Mouse (Mus musculus): Measurements from ENCODE around the gene Fam229a. TPM values are rescaled to one million over a fixed set of nuclear protein-coding genes. Genes with fewer than 3 reads are reported as not detected.

Fam229a gene
- polyA plus RNA-seq, 1 experiment from 2014 or later, result 0.88 TPM

DNA sequence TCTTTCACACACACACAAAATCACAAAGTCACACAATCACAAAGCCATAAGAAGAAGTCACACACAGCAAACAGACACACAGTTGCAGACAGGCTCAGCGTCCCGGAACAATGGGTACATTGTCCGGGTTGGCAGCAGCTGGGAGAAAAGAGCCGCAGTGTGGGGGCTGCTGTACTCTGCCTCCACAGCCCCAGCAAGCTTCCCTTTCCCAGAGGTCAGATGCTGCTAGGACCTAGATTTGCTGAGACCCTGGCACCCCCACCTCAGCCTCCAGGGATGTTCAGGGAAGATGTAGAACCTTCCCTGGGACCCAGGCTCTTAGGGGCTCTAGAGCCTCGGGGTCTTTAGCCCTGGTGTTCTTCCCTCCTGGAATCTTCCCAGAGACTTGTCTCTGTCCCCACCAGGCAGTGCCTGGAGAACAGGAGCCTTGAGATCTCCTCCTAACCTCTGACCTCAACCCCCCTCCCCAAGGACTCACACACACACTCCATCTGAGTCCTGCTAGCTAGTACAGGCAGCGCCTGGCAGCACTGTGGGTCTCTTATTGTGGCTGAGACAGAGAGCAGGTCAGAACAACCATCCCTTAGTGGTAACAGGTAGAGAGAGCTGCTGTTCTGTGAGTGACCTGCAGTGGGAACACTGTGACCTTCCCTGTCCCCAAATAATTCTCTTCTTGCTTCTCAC is 20.6 kb downstream of the Fam229a start:
- no peak overlapping the region for H3K4me2 ChIP-seq (ENCODE audit: low read depth, low read length)
- peaks cover 1% of the 10 kb centered on the region for H3K36me3 ChIP-seq (replicated peaks; ENCODE audit: insufficient read depth, low read length)
- H3K4me3 ChIP-seq (ENCODE audit: low read depth, low read length), result no peak overlapping the region
- H3K9ac ChIP-seq (replicated peaks), result no peak overlapping the region
- peaks cover 8% of the 10 kb centered on the region; the same call in 1 of the 2 replicates for H3K27me3 ChIP-seq (ENCODE audit: insufficient read depth, low read length)
- TF ChIP-seq CTCF (IDR thresholded peaks at IDR 0.05; ENCODE audit: low read depth) (no peak), EP300 (IDR thresholded peaks at IDR 0.05; ENCODE audit: low read depth) (no peak)
- ATAC-seq, result no peak
- 69% methylated on average over 6 of the region's 6 CpGs for WGBS (ENCODE audit: insufficient replicate concordance)
- no peak for DNase-seq
- H3K4me1 ChIP-seq (ENCODE audit: insufficient read depth), result peaks cover 19% of the 10 kb centered on the region
- no peak overlapping the region for H3K27ac ChIP-seq (ENCODE audit: low read depth)
- H3K9me3 ChIP-seq (ENCODE audit: low read length), result no peaks in the 10 kb centered on the region

DNA sequence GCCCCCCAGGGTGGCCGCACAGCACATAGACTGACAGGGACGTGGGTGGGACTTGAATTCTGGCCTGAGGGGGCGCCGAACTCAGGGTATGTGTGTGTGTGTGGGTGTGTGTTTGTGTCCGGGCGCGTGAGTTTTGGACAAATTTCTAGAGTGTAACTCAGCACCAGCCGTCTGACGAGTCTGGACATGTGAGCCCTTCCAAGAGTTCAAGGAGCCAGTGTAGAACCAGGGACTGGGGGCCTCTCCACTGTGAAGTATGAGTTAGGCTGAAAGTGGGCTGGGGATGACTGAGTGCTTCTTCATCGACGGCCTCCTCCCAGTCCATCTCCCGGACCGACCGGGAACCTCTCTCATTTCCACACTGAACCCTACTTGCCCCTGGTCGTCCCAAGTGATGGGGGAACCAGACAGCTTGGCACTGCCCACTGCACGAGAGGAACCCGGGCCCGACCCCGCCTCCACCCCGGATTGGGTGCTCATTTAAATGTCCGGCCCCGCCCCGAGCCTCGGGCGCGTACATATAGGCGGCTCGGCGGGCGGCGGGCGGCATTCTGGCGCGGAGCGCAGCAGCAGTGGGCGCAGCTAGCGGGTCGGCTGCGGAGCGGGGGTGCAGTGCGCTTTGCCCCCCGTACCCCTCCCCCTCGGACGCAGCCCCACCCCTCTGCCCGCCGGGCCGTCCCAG is 22.2 kb downstream of the Fam229a start, which contains the start of gene Marcksl1:
Gene Marcksl1 (plus strand): TSS at position 496 of the 682 bp plus-strand sequence.
- Histone ChIP-seq H3K36me3 (replicated peaks; ENCODE audit: insufficient read depth, low read length) (peaks cover 13% of the 10 kb centered on the region), H3K9me3 (ENCODE audit: low read length) (no peaks in the 10 kb centered on the region), H3K27ac (ENCODE audit: low read depth) (peak within 1 kb of the TSS; percentile 75), H3K4me1 (ENCODE audit: insufficient read depth) (peaks cover 16% of the 10 kb centered on the region), H3K4me3 (ENCODE audit: low read depth, low read length) (peak within 1 kb of the TSS; percentile 76), H3K4me2 (ENCODE audit: low read depth, low read length) (peak within 1 kb of the TSS; percentile 94), H3K9ac (replicated peaks) (peak within 1 kb of the TSS; percentile 82), H3K27me3 (ENCODE audit: insufficient read depth, low read length) (peaks cover 8% of the 10 kb centered on the region; the same call in 1 of the 2 replicates)
- DNase-seq (peak; percentile 90), ATAC-seq (peak; percentile 80)
- WGBS (ENCODE audit: insufficient replicate concordance), result 6% methylated on average over 46 of the region's 47 CpGs
- TF ChIP-seq EP300 (IDR thresholded peaks at IDR 0.05; ENCODE audit: low read depth) (no peak), CTCF (IDR thresholded peaks at IDR 0.05; ENCODE audit: low read depth) (no peak)

DNA sequence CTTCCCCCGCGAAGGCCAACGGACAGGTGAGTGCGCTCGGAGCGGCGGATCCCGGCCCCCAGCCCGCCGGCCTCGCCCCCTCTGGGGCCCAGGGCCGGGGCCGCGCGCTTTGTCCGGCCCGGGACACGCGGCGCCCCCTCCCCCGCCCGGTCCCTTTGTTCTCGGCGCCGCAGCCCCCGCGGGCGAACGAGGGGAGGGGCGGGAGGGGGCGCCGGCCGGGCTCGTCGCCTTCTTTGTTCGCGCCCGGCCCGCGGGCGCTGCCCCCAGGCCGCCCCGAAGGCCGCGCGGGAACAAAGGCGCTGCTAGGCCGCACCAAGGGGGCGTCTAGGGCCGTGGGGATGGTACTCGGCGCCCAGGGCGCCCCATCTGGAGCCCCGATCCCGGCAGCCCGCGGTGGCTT is 22.9 kb downstream of the Fam229a start:
- H3K4me2 ChIP-seq (ENCODE audit: low read depth, low read length), result peak overlapping the region; percentile 94
- H3K27me3 ChIP-seq (ENCODE audit: insufficient read depth, low read length), result peaks cover 8% of the 10 kb centered on the region; the same call in 1 of the 2 replicates
- 1% methylated on average over 27 of the region's 57 CpGs for WGBS (ENCODE audit: insufficient replicate concordance)
- peak; percentile 37 for ATAC-seq
- peak overlapping the region; percentile 76 for H3K4me3 ChIP-seq (ENCODE audit: low read depth, low read length)
- H3K27ac ChIP-seq (ENCODE audit: low read depth), result peak overlapping the region; percentile 75
- peaks cover 19% of the 10 kb centered on the region for H3K36me3 ChIP-seq (replicated peaks; ENCODE audit: insufficient read depth, low read length)
- H3K9ac ChIP-seq (replicated peaks), result peak overlapping the region; percentile 82
- H3K4me1 ChIP-seq (ENCODE audit: insufficient read depth), result peaks cover 14% of the 10 kb centered on the region
- H3K9me3 ChIP-seq (ENCODE audit: low read length), result no peaks in the 10 kb centered on the region
- TF ChIP-seq EP300 (IDR thresholded peaks at IDR 0.05; ENCODE audit: low read depth), result no peak
- TF ChIP-seq CTCF (IDR thresholded peaks at IDR 0.05; ENCODE audit: low read depth), result no peak
- DNase-seq, result no peak

DNA sequence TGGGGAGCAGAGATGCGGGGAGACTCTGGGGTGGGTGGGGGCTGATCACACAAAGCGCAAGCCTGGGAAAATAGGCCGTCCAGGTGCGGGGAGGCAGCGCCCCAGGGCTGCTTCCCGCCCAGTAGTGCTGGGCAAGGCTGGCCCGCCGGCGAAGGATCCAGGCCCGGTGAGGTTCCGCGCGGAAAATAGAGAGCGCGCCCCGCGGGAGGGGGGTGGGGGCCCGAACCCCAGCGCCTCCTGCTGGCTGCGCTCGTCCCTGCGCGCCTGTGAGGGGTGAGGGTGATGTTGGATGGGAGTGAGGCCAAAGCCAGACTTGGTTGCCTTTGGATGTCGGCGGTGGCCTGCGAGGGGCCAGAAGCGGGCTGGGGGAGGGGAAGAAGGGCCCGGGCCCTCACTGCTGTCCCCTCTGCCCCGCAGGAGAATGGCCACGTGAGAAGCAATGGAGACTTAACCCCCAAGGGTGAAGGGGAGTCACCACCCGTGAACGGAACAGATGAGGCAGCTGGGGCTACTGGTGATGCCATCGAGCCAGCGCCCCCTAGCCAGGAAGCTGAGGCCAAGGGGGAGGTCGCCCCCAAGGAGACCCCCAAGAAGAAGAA is 23.4 kb downstream of the Fam229a start:
- Histone ChIP-seq H3K4me3 (ENCODE audit: low read depth, low read length) (peak overlapping the region; percentile 76), H3K27me3 (ENCODE audit: insufficient read depth, low read length) (peaks cover 8% of the 10 kb centered on the region; the same call in 1 of the 2 replicates), H3K4me2 (ENCODE audit: low read depth, low read length) (peak overlapping the region; percentile 94), H3K36me3 (replicated peaks; ENCODE audit: insufficient read depth, low read length) (peaks cover 22% of the 10 kb centered on the region), H3K4me1 (ENCODE audit: insufficient read depth) (peaks cover 14% of the 10 kb centered on the region), H3K9ac (replicated peaks) (peak overlapping the region; percentile 82), H3K27ac (ENCODE audit: low read depth) (peak overlapping the region; percentile 75), H3K9me3 (ENCODE audit: low read length) (no peaks in the 10 kb centered on the region)
- WGBS (ENCODE audit: insufficient replicate concordance), result 1% methylated on average over 33 of the region's 35 CpGs
- peak; percentile 67 for ATAC-seq
- TF ChIP-seq CTCF (IDR thresholded peaks at IDR 0.05; ENCODE audit: low read depth), result peak; percentile 87
- TF ChIP-seq EP300 (IDR thresholded peaks at IDR 0.05; ENCODE audit: low read depth), result no peak
- peak; percentile 80 for DNase-seq

DNA sequence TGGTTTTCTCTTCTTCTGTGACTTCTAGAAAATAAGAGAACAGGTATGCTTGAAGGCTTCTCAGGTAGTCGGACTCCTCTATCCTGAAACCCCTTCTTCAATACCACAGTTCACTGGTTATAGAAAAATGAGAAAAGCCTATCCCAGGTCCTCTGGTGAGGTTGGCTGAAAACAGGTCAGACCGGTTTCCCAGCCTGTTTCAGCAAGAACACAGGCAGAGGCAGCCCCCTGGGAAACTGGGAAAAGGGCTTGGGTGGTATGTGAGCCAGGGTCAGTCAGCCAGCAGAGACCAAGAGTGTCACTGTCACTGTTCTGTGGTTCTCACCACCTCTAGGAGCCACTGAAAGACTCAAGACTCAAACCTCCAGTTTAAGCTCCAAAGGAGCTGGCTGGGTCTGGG is 25.9 kb downstream of the Fam229a start:
- Histone ChIP-seq H3K4me1 (ENCODE audit: insufficient read depth) (peaks cover 12% of the 10 kb centered on the region), H3K9ac (replicated peaks) (no peak overlapping the region), H3K9me3 (ENCODE audit: low read length) (no peaks in the 10 kb centered on the region), H3K27ac (ENCODE audit: low read depth) (no peak overlapping the region), H3K36me3 (replicated peaks; ENCODE audit: insufficient read depth, low read length) (peaks cover 44% of the 10 kb centered on the region), H3K4me2 (ENCODE audit: low read depth, low read length) (no peak overlapping the region), H3K27me3 (ENCODE audit: insufficient read depth, low read length) (peaks cover 8% of the 10 kb centered on the region; the same call in 1 of the 2 replicates), H3K4me3 (ENCODE audit: low read depth, low read length) (no peak overlapping the region)
- WGBS (ENCODE audit: insufficient replicate concordance), result 66% methylated on average over 2 of the region's 2 CpGs
- DNase-seq (no peak), ATAC-seq (no peak)
- TF ChIP-seq CTCF (IDR thresholded peaks at IDR 0.05; ENCODE audit: low read depth) (no peak), EP300 (IDR thresholded peaks at IDR 0.05; ENCODE audit: low read depth) (no peak)

DNA sequence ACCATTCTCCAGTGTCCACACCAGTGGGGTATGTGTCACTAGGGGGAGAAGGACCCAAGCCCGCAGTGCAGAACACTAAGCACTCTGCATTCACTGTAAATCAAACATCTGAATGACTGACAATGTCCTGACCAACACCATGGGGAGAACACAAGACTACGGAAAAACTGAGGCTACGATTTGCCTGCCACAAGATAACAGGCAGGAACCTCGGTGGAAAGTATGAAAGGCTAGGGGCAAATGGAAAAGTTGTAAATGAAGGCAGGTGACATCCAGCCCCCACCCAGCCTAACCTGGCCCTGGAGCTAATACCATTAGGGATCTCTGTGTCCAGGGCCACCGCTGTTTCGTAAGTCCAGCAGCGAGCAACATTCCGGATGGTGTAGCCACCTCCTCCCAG is 27.5 kb downstream of the Fam229a start:
- no peak overlapping the region for H3K9ac ChIP-seq (replicated peaks)
- TF ChIP-seq EP300 (IDR thresholded peaks at IDR 0.05; ENCODE audit: low read depth) (no peak), CTCF (IDR thresholded peaks at IDR 0.05; ENCODE audit: low read depth) (no peak)
- WGBS (ENCODE audit: insufficient replicate concordance), result 87% methylated on average over 8 of the region's 8 CpGs
- no peak for DNase-seq
- H3K36me3 ChIP-seq (replicated peaks; ENCODE audit: insufficient read depth, low read length), result peaks cover 58% of the 10 kb centered on the region
- no peak overlapping the region for H3K4me3 ChIP-seq (ENCODE audit: low read depth, low read length)
- ATAC-seq, result no peak
- no peak overlapping the region for H3K27ac ChIP-seq (ENCODE audit: low read depth)
- H3K4me2 ChIP-seq (ENCODE audit: low read depth, low read length), result no peak overlapping the region
- H3K4me1 ChIP-seq (ENCODE audit: insufficient read depth), result peaks cover 11% of the 10 kb centered on the region
- H3K9me3 ChIP-seq (ENCODE audit: low read length), result no peaks in the 10 kb centered on the region
- peaks cover 4% of the 10 kb centered on the region; the same call in 1 of the 2 replicates for H3K27me3 ChIP-seq (ENCODE audit: insufficient read depth, low read length)

Data from liver, postnatal 0 days (tissue).